Mouse (Mus musculus): ENCODE data around the gene Zfp459.
"Not testable (repeated sequence)": the region's sequence is repeated elsewhere in the genome, so short reads cannot be mapped to it uniquely, and the experiment has no call there.

- TF ChIP-seq POLR2A (IDR thresholded peaks at IDR 0.05; ENCODE audit: insufficient read length, low read depth); USF1 (IDR thresholded peaks at IDR 0.05; ENCODE audit: low read depth); TCF12 (IDR thresholded peaks at IDR 0.05; ENCODE audit: insufficient read depth, poor library complexity, severe bottlenecking); SRF (IDR thresholded peaks at IDR 0.05; ENCODE audit: control insufficient read depth, insufficient read length, low read depth): not testable (repeated sequence)
Observed at GRCm38 (mm10) chr13:67376255-67376654, 45.0 kb downstream of the Zfp459 start.

Data from myocyte (in vitro differentiated cells).